Mouse (Mus musculus): ENCODE data around the gene Adk. TPM values are rescaled to one million over a fixed set of nuclear protein-coding genes. Genes with fewer than 3 reads are reported as not detected.
A peak's percentile ranks its signal among the peaks of the same experiment; 100 is the strongest.

Adk gene
- 0.38 and 1.0 TPM in 2 replicates for polyA plus RNA-seq (2012)

- Histone ChIP-seq H3K27me3 (ENCODE audit: control insufficient read depth) (no peaks in the 10 kb centered on the region), H3K4me3 (replicated peaks) (peak within 1 kb of the TSS; percentile 98), H3K9me3 (ENCODE audit: control insufficient read depth, low read length) (peaks cover 6% of the 10 kb centered on the region; the same call in 1 of the 2 replicates), H3K36me3 (ENCODE audit: control insufficient read depth) (peaks cover 10% of the 10 kb centered on the region), H3K4me1 (ENCODE audit: control insufficient read depth) (peaks cover 34% of the 10 kb centered on the region)
- TF ChIP-seq TAL1 (IDR thresholded peaks at IDR 0.05; ENCODE audit: low read length) (no peak), GATA1 (IDR thresholded peaks at IDR 0.05; ENCODE audit: low read length) (no peak)
These were observed at the start of gene Adk, which contains the start of gene Ap3m1 for GRCm38 (mm10) chr14:21052112-21052780. Gene Adk, plus strand, starts transcription at chr14:21052574. Gene Ap3m1, minus strand, starts transcription at chr14:21052508.

- Histone ChIP-seq H3K4me1 (ENCODE audit: control insufficient read depth) (no peaks in the 10 kb centered on the region), H3K9me3 (ENCODE audit: control insufficient read depth, low read length) (no peaks in the 10 kb centered on the region), H3K4me3 (replicated peaks) (no peak overlapping the region), H3K27me3 (ENCODE audit: control insufficient read depth) (no peaks in the 10 kb centered on the region), H3K36me3 (ENCODE audit: control insufficient read depth) (peaks cover 54% of the 10 kb centered on the region)
- TF ChIP-seq GATA1 (IDR thresholded peaks at IDR 0.05; ENCODE audit: low read length) (no peak), TAL1 (IDR thresholded peaks at IDR 0.05; ENCODE audit: low read length) (no peak)
These were observed 38.5 kb upstream of the Adk start for GRCm38 (mm10) chr14:21013800-21014334.

- Histone ChIP-seq H3K9me3 (ENCODE audit: control insufficient read depth, low read length) (no peaks in the 10 kb centered on the region), H3K27me3 (ENCODE audit: control insufficient read depth) (no peaks in the 10 kb centered on the region), H3K36me3 (ENCODE audit: control insufficient read depth) (peaks cover 73% of the 10 kb centered on the region), H3K4me3 (replicated peaks) (no peak overlapping the region), H3K4me1 (ENCODE audit: control insufficient read depth) (no peaks in the 10 kb centered on the region)
- TF ChIP-seq TAL1 (IDR thresholded peaks at IDR 0.05; ENCODE audit: low read length) (no peak), GATA1 (IDR thresholded peaks at IDR 0.05; ENCODE audit: low read length) (no peak)
These were observed 34.5 kb upstream of the Adk start for GRCm38 (mm10) chr14:21017871-21018270.

GRCm38 (mm10) chr14:21018977-21019376 is 33.4 kb upstream of the Adk start:
- Histone ChIP-seq H3K4me1 (ENCODE audit: control insufficient read depth) (no peaks in the 10 kb centered on the region), H3K36me3 (ENCODE audit: control insufficient read depth) (peaks cover 80% of the 10 kb centered on the region), H3K4me3 (replicated peaks) (no peak overlapping the region), H3K9me3 (ENCODE audit: control insufficient read depth, low read length) (no peaks in the 10 kb centered on the region), H3K27me3 (ENCODE audit: control insufficient read depth) (no peaks in the 10 kb centered on the region)
- TF ChIP-seq TAL1 (IDR thresholded peaks at IDR 0.05; ENCODE audit: low read length) (no peak), GATA1 (IDR thresholded peaks at IDR 0.05; ENCODE audit: low read length) (no peak)

GRCm38 (mm10) chr14:21020435-21020834 is 31.9 kb upstream of the Adk start:
- Histone ChIP-seq H3K36me3 (ENCODE audit: control insufficient read depth) (peaks cover 86% of the 10 kb centered on the region), H3K4me1 (ENCODE audit: control insufficient read depth) (no peaks in the 10 kb centered on the region), H3K27me3 (ENCODE audit: control insufficient read depth) (no peaks in the 10 kb centered on the region), H3K9me3 (ENCODE audit: control insufficient read depth, low read length) (no peaks in the 10 kb centered on the region), H3K4me3 (replicated peaks) (no peak overlapping the region)
- TF ChIP-seq GATA1 (IDR thresholded peaks at IDR 0.05; ENCODE audit: low read length) (no peak), TAL1 (IDR thresholded peaks at IDR 0.05; ENCODE audit: low read length) (no peak)

GRCm38 (mm10) chr14:21027542-21027941 is 24.8 kb upstream of the Adk start:
- H3K4me1 ChIP-seq (ENCODE audit: control insufficient read depth) = peaks cover 4% of the 10 kb centered on the region
- H3K9me3 ChIP-seq (ENCODE audit: control insufficient read depth, low read length) = no peaks in the 10 kb centered on the region
- H3K36me3 ChIP-seq (ENCODE audit: control insufficient read depth) = peaks cover 87% of the 10 kb centered on the region
- no peaks in the 10 kb centered on the region for H3K27me3 ChIP-seq (ENCODE audit: control insufficient read depth)
- TF ChIP-seq GATA1 (IDR thresholded peaks at IDR 0.05; ENCODE audit: low read length) = no peak
- TF ChIP-seq TAL1 (IDR thresholded peaks at IDR 0.05; ENCODE audit: low read length) = no peak
- no peak overlapping the region for H3K4me3 ChIP-seq (replicated peaks)

GRCm38 (mm10) chr14:21029025-21029659 is 23.2 kb upstream of the Adk start:
- no peaks in the 10 kb centered on the region for H3K9me3 ChIP-seq (ENCODE audit: control insufficient read depth, low read length)
- peaks cover 4% of the 10 kb centered on the region for H3K4me1 ChIP-seq (ENCODE audit: control insufficient read depth)
- no peak for TF ChIP-seq GATA1 (IDR thresholded peaks at IDR 0.05; ENCODE audit: low read length)
- TF ChIP-seq TAL1 (IDR thresholded peaks at IDR 0.05; ENCODE audit: low read length) = no peak
- H3K36me3 ChIP-seq (ENCODE audit: control insufficient read depth) = peaks cover 89% of the 10 kb centered on the region
- no peaks in the 10 kb centered on the region for H3K27me3 ChIP-seq (ENCODE audit: control insufficient read depth)
- H3K4me3 ChIP-seq (replicated peaks) = no peak overlapping the region

- peaks cover 4% of the 10 kb centered on the region for H3K4me1 ChIP-seq (ENCODE audit: control insufficient read depth)
- H3K36me3 ChIP-seq (ENCODE audit: control insufficient read depth) = peaks cover 86% of the 10 kb centered on the region
These were observed 20.4 kb upstream of the Adk start for GRCm38 (mm10) chr14:21031783-21032511.

GRCm38 (mm10) chr14:21034271-21034670 is 18.1 kb upstream of the Adk start:
- Histone ChIP-seq H3K9me3 (ENCODE audit: control insufficient read depth, low read length) (no peaks in the 10 kb centered on the region), H3K36me3 (ENCODE audit: control insufficient read depth) (peaks cover 91% of the 10 kb centered on the region), H3K4me1 (ENCODE audit: control insufficient read depth) (peaks cover 11% of the 10 kb centered on the region), H3K27me3 (ENCODE audit: control insufficient read depth) (no peaks in the 10 kb centered on the region), H3K4me3 (replicated peaks) (no peak overlapping the region)
- TF ChIP-seq GATA1 (IDR thresholded peaks at IDR 0.05; ENCODE audit: low read length) (no peak), TAL1 (IDR thresholded peaks at IDR 0.05; ENCODE audit: low read length) (no peak)

More at GRCm38 (mm10) chr14:21031783-21032511, 20.4 kb upstream of the Adk start:
- no peaks in the 10 kb centered on the region for H3K9me3 ChIP-seq (ENCODE audit: control insufficient read depth, low read length)
- TF ChIP-seq TAL1 (IDR thresholded peaks at IDR 0.05; ENCODE audit: low read length) (no peak), GATA1 (IDR thresholded peaks at IDR 0.05; ENCODE audit: low read length) (no peak)
- H3K27me3 ChIP-seq (ENCODE audit: control insufficient read depth) = no peaks in the 10 kb centered on the region
- no peak overlapping the region for H3K4me3 ChIP-seq (replicated peaks)

Data from erythroblast, embryonic 14.5 days (primary cell).